Mouse (Mus musculus) cerebellum, adult 9-11 months (tissue): ENCODE measurements at regions not wholly inside any gene's neighbourhood (a gene's known extent, or its start where the extent isn't known, plus 50 kb on each side); places are given as distances from the start of the nearest gene placed in this dataset.

Experiments
- DNase-seq: peaks from one replicate; pipeline ENCODE4 v3.0.0; 2022

GRCm38 (mm10) chr3:40094040-40094439 is 437.0 kb upstream of the Intu start:
- DNase-seq: no peak

- no peak for DNase-seq
Observed at GRCm38 (mm10) chr3:40094701-40095100, 436.4 kb upstream of the Intu start.

DNA sequence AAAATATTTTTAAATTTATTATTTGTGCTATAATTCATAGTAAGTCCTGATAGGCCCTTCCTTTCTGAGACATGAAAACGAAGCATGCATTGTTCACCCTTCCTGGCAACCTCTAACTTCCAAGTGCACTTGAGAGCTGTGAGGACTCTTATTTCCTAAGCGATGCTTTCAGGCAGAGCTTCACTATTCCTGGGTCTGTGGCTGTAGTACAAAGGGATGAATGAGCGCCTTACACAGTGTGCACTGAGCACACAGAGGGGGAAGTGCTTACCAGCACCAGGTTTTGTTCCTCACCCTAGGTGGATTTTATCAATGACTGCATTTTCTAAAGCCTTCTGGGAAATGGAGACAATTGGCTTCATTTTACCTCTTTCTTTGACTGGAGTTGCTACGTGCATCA is 428.4 kb upstream of the Intu start:
- no peak for DNase-seq

GRCm38 (mm10) chr3:40114811-40115210 is 416.3 kb upstream of the Intu start:
- DNase-seq: no peak

DNA sequence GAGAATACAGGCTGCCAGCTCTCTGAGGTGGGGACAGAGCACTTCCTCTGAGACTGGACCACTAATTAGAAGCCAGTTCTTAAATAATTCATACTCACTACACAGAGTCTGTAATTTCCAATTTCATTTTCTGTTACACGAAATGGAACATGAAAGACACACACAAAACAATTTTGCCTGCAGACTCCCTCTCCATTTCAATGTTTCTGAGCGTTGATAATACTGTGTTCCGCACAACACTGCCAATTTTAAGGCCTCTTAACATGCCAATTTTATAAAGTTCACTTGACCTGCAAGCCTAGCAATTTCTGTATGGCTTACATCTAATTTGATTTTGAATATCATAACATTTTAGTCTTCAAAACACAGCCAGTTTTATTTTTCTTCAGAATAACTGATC is 412.5 kb upstream of the Intu start:
- no peak for DNase-seq

GRCm38 (mm10) chr3:40119462-40119861 is 411.6 kb upstream of the Intu start:
- DNase-seq: no peak

- no peak for DNase-seq
Observed at GRCm38 (mm10) chr3:40120298-40120875, 410.7 kb upstream of the Intu start.

DNA sequence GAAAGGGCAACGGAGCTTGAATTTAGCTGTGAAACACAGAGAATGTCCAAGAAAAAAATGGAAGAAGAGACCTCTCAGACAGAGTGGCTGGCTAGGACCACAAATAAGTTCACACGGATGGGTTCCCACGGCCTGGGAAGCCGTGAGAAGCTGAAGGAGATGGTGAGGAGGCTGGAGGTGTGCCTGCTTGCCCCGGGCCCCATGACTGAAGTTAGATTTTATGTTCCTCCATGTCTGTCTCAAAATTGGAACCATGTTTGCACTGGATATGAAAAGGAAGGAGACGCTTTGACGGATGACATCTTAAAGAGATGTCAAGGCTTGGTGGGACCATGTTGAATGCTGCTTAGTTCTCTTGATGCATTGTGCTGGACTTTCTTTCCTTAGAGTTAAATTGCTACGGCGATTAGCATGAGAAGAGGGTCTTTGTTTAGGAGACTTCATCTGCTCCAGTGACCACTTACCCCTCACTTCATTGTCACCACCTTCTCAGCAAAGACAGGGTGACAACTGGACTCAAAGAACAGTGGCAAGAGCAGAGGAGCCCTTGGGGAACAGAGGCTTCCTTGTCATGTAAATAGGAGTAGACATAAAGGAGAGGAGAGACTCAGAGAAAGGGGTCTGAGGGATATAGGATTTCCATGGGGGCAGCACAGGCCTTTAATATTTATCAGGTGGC is 407.4 kb upstream of the Intu start:
- no peak for DNase-seq

DNA sequence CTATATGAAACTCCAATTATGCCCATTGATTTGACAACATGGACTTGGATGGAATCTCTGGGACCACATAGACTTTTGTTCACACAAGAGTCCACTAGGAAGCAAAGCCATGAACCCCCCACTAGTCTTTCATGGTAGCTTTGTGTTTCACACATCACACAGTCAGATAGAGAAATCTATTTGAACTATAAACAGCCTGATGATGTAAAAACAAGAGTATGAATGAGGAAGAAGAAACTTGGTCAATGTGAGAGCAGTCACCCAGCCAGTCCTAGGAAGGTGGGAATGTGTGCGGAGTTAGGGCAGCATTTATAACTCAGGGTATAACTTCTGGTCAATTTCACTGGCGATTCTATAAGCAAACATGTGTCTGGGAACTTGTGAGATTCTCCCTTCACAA is 404.2 kb upstream of the Intu start:
- no peak for DNase-seq

- no peak for DNase-seq
Observed at GRCm38 (mm10) chr3:40130858-40131584, 400.1 kb upstream of the Intu start.

GRCm38 (mm10) chr3:40138671-40139070 is 392.4 kb upstream of the Intu start:
- DNase-seq: no peak

DNA sequence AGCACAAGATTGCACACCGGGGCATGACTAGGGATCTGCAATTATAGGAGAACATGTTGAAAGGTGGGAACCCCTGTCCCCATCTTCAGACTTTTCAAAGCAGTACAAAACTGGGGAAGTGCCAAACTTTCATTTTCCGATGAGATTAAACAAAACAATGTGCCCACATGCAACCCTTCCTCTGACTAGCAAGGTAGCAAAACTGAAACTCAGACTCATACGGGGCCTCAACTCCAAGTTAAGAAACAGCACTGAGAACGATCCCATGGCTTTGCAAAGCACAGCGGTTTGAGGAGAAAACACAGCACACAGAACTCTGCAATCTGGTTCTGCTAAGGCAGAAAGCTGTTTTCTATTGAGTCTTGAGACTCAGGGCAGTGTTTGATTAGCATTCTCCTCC is 388.9 kb upstream of the Intu start:
- DNase-seq: no peak

DNA sequence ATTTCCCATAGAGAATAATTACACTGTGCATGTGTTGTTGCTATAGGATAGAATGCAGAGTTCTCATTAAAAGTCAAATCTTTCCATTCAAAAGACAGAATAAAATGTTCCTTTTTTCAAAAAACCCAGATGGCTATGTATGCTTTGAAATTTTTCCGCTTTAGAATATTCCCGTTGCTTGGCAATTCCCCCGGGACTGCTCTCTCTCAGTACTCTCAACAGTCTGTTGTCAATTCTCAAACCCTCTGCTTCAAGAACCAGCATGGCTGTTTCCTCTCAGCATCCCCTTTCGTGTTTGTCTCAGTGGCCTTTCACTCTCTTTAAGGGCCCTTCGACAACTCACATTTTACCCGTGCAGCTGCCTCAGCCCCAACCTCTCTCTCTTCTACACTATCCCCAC is 372.5 kb upstream of the Intu start:
- no peak for DNase-seq

DNA sequence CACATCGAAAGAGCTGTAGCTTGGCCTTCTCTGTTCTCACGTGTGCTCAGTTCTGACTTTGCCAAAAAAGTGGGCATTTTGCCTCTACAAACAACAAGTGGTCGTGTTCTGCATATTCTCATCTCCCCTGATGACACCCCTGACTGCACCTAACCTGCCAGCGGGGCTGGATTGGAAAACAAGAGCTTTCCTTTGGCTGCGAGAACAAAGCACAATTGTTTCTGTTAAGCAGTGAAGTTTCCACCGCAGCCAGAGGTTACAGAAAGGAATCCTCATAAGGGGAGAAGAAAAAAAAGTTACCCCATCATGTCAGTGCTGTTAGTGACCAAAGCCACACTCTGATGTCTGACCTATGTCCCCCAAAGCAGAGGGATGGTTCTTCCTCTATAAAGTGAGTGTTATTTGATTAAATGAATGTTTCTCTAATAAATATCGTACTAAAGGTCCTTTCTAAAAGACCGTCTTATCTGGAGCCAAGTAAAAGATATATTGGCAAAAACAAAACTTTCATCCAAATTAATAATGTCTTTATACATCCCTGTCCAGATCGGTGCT is 371.4 kb upstream of the Intu start:
- no peak for DNase-seq

GRCm38 (mm10) chr3:40164181-40164580 is 366.9 kb upstream of the Intu start:
- DNase-seq: no peak

DNA sequence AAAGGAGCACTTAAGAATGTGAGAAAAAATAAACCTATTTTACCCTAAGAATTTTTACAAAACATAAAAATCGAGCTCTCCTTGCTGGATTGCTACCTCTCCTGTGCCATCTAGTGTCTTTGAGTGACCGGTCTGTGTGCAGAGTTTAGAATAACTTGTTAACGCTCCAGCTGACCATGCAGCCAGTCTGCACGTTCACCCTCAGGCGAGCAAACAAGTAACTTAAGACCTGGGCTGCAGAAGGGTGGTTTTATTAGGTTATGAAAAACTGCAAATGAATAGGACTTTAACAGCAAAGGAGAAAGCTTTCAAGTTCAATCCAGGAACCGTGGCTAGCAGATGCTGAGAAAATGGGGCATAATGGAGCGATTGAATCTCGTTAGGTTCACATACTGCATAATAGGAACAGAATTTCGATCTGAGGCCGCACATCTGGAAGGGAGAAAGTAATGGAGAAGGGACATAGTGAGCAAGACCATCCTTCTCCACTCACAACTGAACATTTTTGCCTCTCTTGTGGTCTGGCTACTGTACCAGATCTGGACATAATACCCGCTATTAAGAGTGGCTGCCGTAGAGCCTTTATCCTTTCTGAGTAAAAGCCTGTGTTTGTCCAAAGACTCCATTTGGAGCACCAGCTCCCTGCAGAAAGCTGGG is 363.0 kb upstream of the Intu start:
- DNase-seq: no peak

DNA sequence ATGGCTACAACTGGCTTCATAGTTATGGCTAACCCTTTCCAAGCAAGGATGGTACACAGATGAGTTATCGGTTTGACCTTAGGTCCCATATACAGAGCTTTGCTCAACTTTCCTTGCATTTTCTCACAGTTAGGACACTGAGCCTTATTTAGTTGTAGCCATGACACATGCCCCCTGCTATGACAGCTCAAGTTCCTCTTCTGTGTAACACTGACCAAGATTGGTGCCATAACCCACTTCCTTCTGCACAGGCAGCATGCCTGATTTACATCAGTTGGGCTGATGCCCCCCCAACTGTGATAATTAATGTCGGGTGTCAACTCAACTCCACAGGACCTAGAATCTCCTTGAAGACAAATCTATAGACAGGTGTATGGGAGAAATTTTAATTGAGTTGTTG is 361.5 kb upstream of the Intu start:
- DNase-seq: no peak

DNA sequence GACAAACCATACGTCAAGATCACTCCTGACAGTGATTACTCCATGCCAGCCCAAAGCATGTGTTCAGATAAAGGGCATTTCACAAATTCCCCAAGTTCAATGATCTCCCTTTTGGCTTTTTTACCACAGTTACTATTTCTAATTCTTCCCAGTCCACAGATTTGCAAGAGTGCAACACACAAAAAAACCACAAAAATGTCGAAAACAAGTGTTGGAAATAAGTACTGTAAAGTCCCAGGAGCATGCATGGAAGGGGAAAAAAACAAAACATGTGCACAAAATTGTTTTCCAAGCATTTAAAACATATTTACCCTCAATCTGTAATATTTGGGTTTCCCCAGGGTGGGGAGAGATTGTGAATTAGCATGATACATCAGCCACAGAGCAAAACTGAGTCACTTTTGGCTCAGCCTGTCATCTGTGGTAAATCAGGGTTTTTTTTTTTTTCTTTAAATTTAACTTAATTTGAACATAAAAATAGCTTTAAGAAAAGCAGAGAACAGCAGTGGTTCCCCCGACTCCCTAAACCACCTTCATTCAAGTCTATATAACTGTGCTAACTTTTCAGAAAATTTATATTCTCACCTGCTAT is 351.3 kb upstream of the Intu start:
- no peak for DNase-seq

- DNase-seq: no peak
Observed at GRCm38 (mm10) chr3:40185597-40186320, 345.3 kb upstream of the Intu start.

DNA sequence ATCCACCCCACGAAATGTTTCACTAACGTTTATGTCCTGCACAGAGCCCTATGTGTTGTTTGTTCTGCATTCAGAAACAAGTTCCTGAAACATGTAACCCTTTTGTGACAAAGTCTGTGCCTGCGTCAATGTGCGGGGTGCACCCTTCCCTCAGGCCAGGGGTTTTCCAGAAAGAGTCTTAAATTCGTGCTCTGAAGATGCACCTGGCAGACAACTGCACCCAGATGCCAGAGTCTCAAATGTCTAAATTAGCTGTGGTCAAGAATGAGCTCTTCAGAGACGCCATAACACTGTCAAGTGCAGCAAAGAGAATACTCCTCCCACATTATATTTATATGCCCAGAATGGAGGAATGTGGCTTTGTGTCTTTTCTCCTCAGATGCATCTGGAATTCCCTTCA is 341.6 kb upstream of the Intu start:
- DNase-seq: no peak

- no peak for DNase-seq
Observed at GRCm38 (mm10) chr3:40190024-40190423, 341.1 kb upstream of the Intu start.

GRCm38 (mm10) chr3:40200174-40200573 is 330.9 kb upstream of the Intu start:
- DNase-seq: no peak

GRCm38 (mm10) chr3:40206326-40206725 is 324.8 kb upstream of the Intu start:
- DNase-seq: no peak
